Mouse (Mus musculus) kidney, postnatal 4 days (tissue): ENCODE results near the gene Ubtfl1.
"Not testable (repeated sequence)": the region's sequence is repeated elsewhere in the genome, so short reads cannot be mapped to it uniquely, and the experiment has no call there.

Experiments used
- DNase-seq, 2 experiments: peaks; one replicate each; pipeline ENCODE4 v3.0.0; 2021; ENCODE audit warnings: mixed read lengths in 2 of 2

Gene Ubtfl1

GRCm38 (mm10) chr9:18404118-18404517, at the start of gene Ubtfl1:
TSS of gene Ubtfl1 (plus strand) at chr9:18404418.
- DNase-seq: no peak

- not testable (repeated sequence) for DNase-seq
Observed at GRCm38 (mm10) chr9:18373026-18373425, 31.2 kb upstream of the Ubtfl1 start.

GRCm38 (mm10) chr9:18385782-18386181, 18.4 kb upstream of the Ubtfl1 start:
- peak; percentile 39 to 56 for DNase-seq

- no peak for DNase-seq
Observed at GRCm38 (mm10) chr9:18399629-18400028, 4.6 kb upstream of the Ubtfl1 start.

GRCm38 (mm10) chr9:18402895-18403294, 1.3 kb upstream of the Ubtfl1 start, which contains the start of gene Naalad2:
TSS of gene Naalad2 (minus strand) at chr9:18402995.
- DNase-seq: not testable (repeated sequence)

DNA sequence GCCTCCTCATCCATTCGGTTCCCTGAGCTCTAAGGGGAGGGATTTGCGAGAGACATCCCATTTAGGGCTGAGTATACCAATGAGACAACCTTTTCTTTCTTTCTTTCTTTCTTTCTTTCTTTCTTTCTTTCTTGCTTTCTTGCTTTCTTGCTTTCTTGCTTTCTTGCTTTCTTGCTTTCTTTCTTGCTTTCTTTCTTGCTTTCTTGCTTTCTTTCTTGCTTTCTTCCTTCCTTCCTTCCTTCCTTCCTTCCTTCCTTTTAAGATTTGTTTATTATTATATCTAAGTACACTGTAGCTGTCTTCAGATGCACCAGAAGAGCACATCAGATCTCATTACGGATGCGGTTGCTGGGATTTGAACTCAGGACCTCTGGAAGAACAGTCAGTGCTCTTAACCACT, 8.2 kb downstream of the Ubtfl1 start:
- DNase-seq: not testable (repeated sequence)

GRCm38 (mm10) chr9:18430354-18430753, 26.1 kb downstream of the Ubtfl1 start, which contains the start of gene Mbd3l2:
TSS of gene Mbd3l2 (plus strand) at chr9:18430654.
- DNase-seq: no peak

- DNase-seq: no peak
Observed at GRCm38 (mm10) chr9:18431687-18432086, 27.5 kb downstream of the Ubtfl1 start.

DNA sequence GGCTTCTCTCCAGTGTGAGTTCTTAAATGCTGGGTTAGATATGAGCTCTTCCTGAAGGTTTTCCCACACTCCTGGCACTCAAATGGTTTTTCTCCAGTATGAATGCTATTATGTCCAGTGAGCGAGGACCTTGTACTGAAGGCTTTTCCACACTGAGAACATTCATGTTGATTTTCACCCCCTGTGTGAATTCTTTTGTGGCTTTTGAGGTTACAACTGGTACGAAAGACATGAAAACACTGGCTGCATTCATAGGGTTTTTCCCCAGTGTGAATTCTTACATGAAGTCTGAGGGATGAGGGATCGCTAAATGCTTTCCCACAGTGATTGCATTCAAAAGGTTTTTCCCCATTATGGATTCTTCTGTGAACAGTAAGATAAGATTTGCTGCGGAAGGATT, 52.3 kb downstream of the Ubtfl1 start:
- DNase-seq: no peak
